Mouse (Mus musculus): Measurements from ENCODE around the gene Zfp652. TPM values are rescaled to one million over a fixed set of nuclear protein-coding genes. Genes with fewer than 3 reads are reported as not detected.

The Zfp652 gene
- polyA plus RNA-seq, 1 experiment from 2014 or later, result 24.1 TPM

GRCm38 (mm10) chr11:95771665-95772064 is 59.2 kb downstream of the Zfp652 start:
- Histone ChIP-seq H3K4me1 (peaks cover 2% of the 10 kb centered on the region; the same call in 1 of the 2 replicates), H3K9me3 (no peaks in the 10 kb centered on the region), H3K4me2 (no peak overlapping the region), H3K4me3 (no peak overlapping the region), H3K9ac (no peak overlapping the region), H3K27ac (no peak overlapping the region), H3K27me3 (no peaks in the 10 kb centered on the region), H3K36me3 (peaks cover 12% of the 10 kb centered on the region; the same call in 1 of the 2 replicates)
- no peak for ATAC-seq (ENCODE audit: borderline replicate concordance, extremely low read depth, low FRiP score, low TSS enrichment)
- WGBS, result 84% methylated on average over 8 of the region's 8 CpGs

GRCm38 (mm10) chr11:95773264-95773663 is 60.8 kb downstream of the Zfp652 start:
- Histone ChIP-seq H3K9me3 (no peaks in the 10 kb centered on the region), H3K9ac (no peak overlapping the region), H3K27me3 (no peaks in the 10 kb centered on the region), H3K4me2 (no peak overlapping the region), H3K4me3 (no peak overlapping the region), H3K27ac (no peak overlapping the region), H3K36me3 (peaks cover 12% of the 10 kb centered on the region; the same call in 1 of the 2 replicates), H3K4me1 (peaks cover 15% of the 10 kb centered on the region; the same call in 1 of the 2 replicates)
- 59% methylated on average over 3 of the region's 3 CpGs for WGBS
- no peak for ATAC-seq (ENCODE audit: borderline replicate concordance, extremely low read depth, low FRiP score, low TSS enrichment)

- H3K4me3 ChIP-seq, result no peak overlapping the region
- no peaks in the 10 kb centered on the region for H3K27me3 ChIP-seq
- ATAC-seq (ENCODE audit: borderline replicate concordance, extremely low read depth, low FRiP score, low TSS enrichment), result peak; percentile 73
- peak overlapping the region; percentile 78 for H3K27ac ChIP-seq
- WGBS, result 43% methylated on average over 17 of the region's 17 CpGs
- no peak overlapping the region for H3K4me2 ChIP-seq
- peaks cover 27% of the 10 kb centered on the region for H3K4me1 ChIP-seq
- H3K9ac ChIP-seq, result no peak overlapping the region
- no peaks in the 10 kb centered on the region for H3K9me3 ChIP-seq
- H3K36me3 ChIP-seq, result no peaks in the 10 kb centered on the region
These were observed 65.1 kb downstream of the Zfp652 start for GRCm38 (mm10) chr11:95777323-95778297.

- no peak for ATAC-seq (ENCODE audit: borderline replicate concordance, extremely low read depth, low FRiP score, low TSS enrichment)
- Histone ChIP-seq H3K9me3 (no peaks in the 10 kb centered on the region), H3K27ac (peak overlapping the region; percentile 78), H3K9ac (no peak overlapping the region), H3K4me3 (no peak overlapping the region), H3K27me3 (no peaks in the 10 kb centered on the region), H3K4me1 (peaks cover 27% of the 10 kb centered on the region), H3K4me2 (no peak overlapping the region), H3K36me3 (no peaks in the 10 kb centered on the region)
- 86% methylated on average over 4 of the region's 4 CpGs for WGBS
These were observed 66.4 kb downstream of the Zfp652 start for GRCm38 (mm10) chr11:95778831-95779251.

GRCm38 (mm10) chr11:95779366-95779765 is 66.9 kb downstream of the Zfp652 start:
- H3K9me3 ChIP-seq, result no peaks in the 10 kb centered on the region
- no peaks in the 10 kb centered on the region for H3K36me3 ChIP-seq
- H3K4me3 ChIP-seq, result no peak overlapping the region
- WGBS, result 77% methylated on average over 4 of the region's 4 CpGs
- no peaks in the 10 kb centered on the region for H3K27me3 ChIP-seq
- no peak overlapping the region for H3K27ac ChIP-seq
- H3K4me2 ChIP-seq, result no peak overlapping the region
- H3K4me1 ChIP-seq, result peaks cover 27% of the 10 kb centered on the region
- no peak overlapping the region for H3K9ac ChIP-seq
- ATAC-seq (ENCODE audit: borderline replicate concordance, extremely low read depth, low FRiP score, low TSS enrichment), result no peak

- H3K27ac ChIP-seq, result no peak overlapping the region
- no peaks in the 10 kb centered on the region for H3K27me3 ChIP-seq
- H3K9ac ChIP-seq, result no peak overlapping the region
- WGBS, result 60% methylated on average over 8 of the region's 8 CpGs
- H3K4me1 ChIP-seq, result peaks cover 27% of the 10 kb centered on the region
- no peaks in the 10 kb centered on the region for H3K36me3 ChIP-seq
- no peaks in the 10 kb centered on the region for H3K9me3 ChIP-seq
- H3K4me3 ChIP-seq, result no peak overlapping the region
- H3K4me2 ChIP-seq, result no peak overlapping the region
- peak; percentile 27; the same call in 1 of the 2 replicates for ATAC-seq (ENCODE audit: borderline replicate concordance, extremely low read depth, low FRiP score, low TSS enrichment)
These were observed 68.0 kb downstream of the Zfp652 start for GRCm38 (mm10) chr11:95780480-95780879.

- Histone ChIP-seq H3K9ac (no peak overlapping the region), H3K9me3 (no peaks in the 10 kb centered on the region), H3K27me3 (no peaks in the 10 kb centered on the region), H3K27ac (no peak overlapping the region), H3K4me1 (peaks cover 26% of the 10 kb centered on the region), H3K4me2 (no peak overlapping the region), H3K36me3 (no peaks in the 10 kb centered on the region), H3K4me3 (no peak overlapping the region)
- whole genome bisulfite sequencing, result 71% methylated on average over 11 of the region's 11 CpGs
- ATAC-seq (ENCODE audit: borderline replicate concordance, extremely low read depth, low FRiP score, low TSS enrichment), result no peak
These were observed 69.1 kb downstream of the Zfp652 start for GRCm38 (mm10) chr11:95781557-95781956.

GRCm38 (mm10) chr11:95783457-95783856 is 71.0 kb downstream of the Zfp652 start:
- peaks cover 10% of the 10 kb centered on the region for H3K4me1 ChIP-seq
- ATAC-seq (ENCODE audit: borderline replicate concordance, extremely low read depth, low FRiP score, low TSS enrichment), result no peak
- no peaks in the 10 kb centered on the region for H3K27me3 ChIP-seq
- no peak overlapping the region for H3K9ac ChIP-seq
- H3K36me3 ChIP-seq, result no peaks in the 10 kb centered on the region
- no peak overlapping the region for H3K27ac ChIP-seq
- H3K9me3 ChIP-seq, result no peaks in the 10 kb centered on the region
- no peak overlapping the region for H3K4me3 ChIP-seq
- WGBS, result 79% methylated on average over 4 of the region's 4 CpGs
- no peak overlapping the region for H3K4me2 ChIP-seq

GRCm38 (mm10) chr11:95783958-95784357 is 71.5 kb downstream of the Zfp652 start:
- Histone ChIP-seq H3K27ac (no peak overlapping the region), H3K4me3 (no peak overlapping the region), H3K9me3 (no peaks in the 10 kb centered on the region), H3K9ac (no peak overlapping the region), H3K4me2 (no peak overlapping the region), H3K4me1 (peaks cover 5% of the 10 kb centered on the region), H3K27me3 (no peaks in the 10 kb centered on the region), H3K36me3 (no peaks in the 10 kb centered on the region)
- no peak for ATAC-seq (ENCODE audit: borderline replicate concordance, extremely low read depth, low FRiP score, low TSS enrichment)
- WGBS, result 84% methylated on average over 9 of the region's 9 CpGs

- WGBS, result 89% methylated on average over 4 of the region's 4 CpGs
- no peaks in the 10 kb centered on the region for H3K27me3 ChIP-seq
- ATAC-seq (ENCODE audit: borderline replicate concordance, extremely low read depth, low FRiP score, low TSS enrichment), result no peak
These were observed 73.2 kb downstream of the Zfp652 start for GRCm38 (mm10) chr11:95785675-95786074.

GRCm38 (mm10) chr11:95786511-95786910 is 74.0 kb downstream of the Zfp652 start:
- Histone ChIP-seq H3K27me3 (no peaks in the 10 kb centered on the region), H3K27ac (no peak overlapping the region), H3K9me3 (no peaks in the 10 kb centered on the region), H3K9ac (no peak overlapping the region), H3K4me2 (no peak overlapping the region), H3K36me3 (no peaks in the 10 kb centered on the region), H3K4me3 (no peak overlapping the region), H3K4me1 (no peaks in the 10 kb centered on the region)
- 88% methylated on average over 6 of the region's 6 CpGs for WGBS
- ATAC-seq (ENCODE audit: borderline replicate concordance, extremely low read depth, low FRiP score, low TSS enrichment), result no peak

More at GRCm38 (mm10) chr11:95785675-95786074, 73.2 kb downstream of the Zfp652 start:
- no peak overlapping the region for H3K4me2 ChIP-seq
- no peaks in the 10 kb centered on the region for H3K9me3 ChIP-seq
- H3K36me3 ChIP-seq, result no peaks in the 10 kb centered on the region
- no peaks in the 10 kb centered on the region for H3K4me1 ChIP-seq
- no peak overlapping the region for H3K27ac ChIP-seq
- no peak overlapping the region for H3K4me3 ChIP-seq
- H3K9ac ChIP-seq, result no peak overlapping the region

- H3K27me3 ChIP-seq, result no peaks in the 10 kb centered on the region
- WGBS, result 74% methylated on average over 8 of the region's 8 CpGs
- no peak for ATAC-seq (ENCODE audit: borderline replicate concordance, extremely low read depth, low FRiP score, low TSS enrichment)
- H3K27ac ChIP-seq, result no peak overlapping the region
- H3K4me2 ChIP-seq, result no peak overlapping the region
- H3K9ac ChIP-seq, result no peak overlapping the region
- H3K4me3 ChIP-seq, result no peak overlapping the region
- H3K36me3 ChIP-seq, result no peaks in the 10 kb centered on the region
- no peaks in the 10 kb centered on the region for H3K4me1 ChIP-seq
- no peaks in the 10 kb centered on the region for H3K9me3 ChIP-seq
These were observed 77.0 kb downstream of the Zfp652 start for GRCm38 (mm10) chr11:95789451-95789891.

Data from lung, embryonic 15.5 days (tissue).